Mouse (Mus musculus) limb, embryonic 14.5 days (tissue): ENCODE results near the gene Prnd. TPM values are rescaled to one million over a fixed set of nuclear protein-coding genes. Genes with fewer than 3 reads are reported as not detected.

Experiments used
- ATAC-seq: fragments of 200-750 bp; cut with Nextera tagmentation; 2 replicates; pipeline ENCODE4 v1.8.0; 2017; ENCODE audit warnings: low read depth, moderate number of reproducible peaks, moderate TSS enrichment; ENCODE audit not compliant: low FRiP score
- DNase-seq: peaks from one replicate; pipeline ENCODE4 v3.0.0-alpha.2; 2015; ENCODE audit warnings: low spot score
- H3K27ac ChIP-seq: fragments of 300-500 bp; sonication (generic); replicated peaks from 2 replicates; pipeline ENCODE4 v1.5.1; 2014; ENCODE audit warnings: low read depth, mild to moderate bottlenecking, low read length, moderate library complexity, mixed read lengths
- H3K27me3 ChIP-seq: fragments of 300-500 bp; sonication (generic); 2 replicates; pipeline ENCODE4 v1.6.1; 2014; ENCODE audit warnings: low read length, mixed read lengths; ENCODE audit not compliant: control insufficient read depth, insufficient read depth
- H3K36me3 ChIP-seq: fragments of 300-500 bp; sonication (generic); 2 replicates; pipeline ENCODE4 v1.6.1; 2014; ENCODE audit warnings: mild to moderate bottlenecking, low read length, moderate library complexity, mixed read lengths; ENCODE audit not compliant: control insufficient read depth, insufficient read depth
- H3K4me1 ChIP-seq: fragments of 300-500 bp; sonication (generic); 2 replicates; pipeline ENCODE4 v1.6.1; 2014; ENCODE audit warnings: antibody characterized with exemption, low read length, mixed read lengths; ENCODE audit not compliant: control insufficient read depth, insufficient read depth
- H3K4me2 ChIP-seq: fragments of 300-500 bp; sonication (generic); replicated peaks from 2 replicates; pipeline ENCODE4 v1.6.1; 2014; ENCODE audit warnings: low read depth, mild to moderate bottlenecking, low read length, moderate library complexity; ENCODE audit not compliant: severe bottlenecking
- H3K4me3 ChIP-seq: fragments of 300-500 bp; sonication (generic); replicated peaks from 2 replicates; pipeline ENCODE4 v1.5.1; 2014; ENCODE audit warnings: low read length
- H3K9ac ChIP-seq: fragments of 300-500 bp; sonication (generic); 2 replicates; pipeline ENCODE4 v1.6.1; 2014; ENCODE audit warnings: mild to moderate bottlenecking, low read depth, low read length, moderate library complexity; ENCODE audit not compliant: severe bottlenecking
- H3K9me3 ChIP-seq: fragments of 300-500 bp; sonication (generic); 2 replicates; pipeline ENCODE4 v1.6.1; 2016; ENCODE audit warnings: low read length; ENCODE audit not compliant: control insufficient read depth
- POLR2A ChIP-seq: fragments of 200-500 bp; IDR thresholded peaks from 2 replicates; pipeline ENCODE4 v1.8.0; 2012; ENCODE audit warnings: inconsistent platforms, mild to moderate bottlenecking, moderate library complexity, borderline replicate concordance; ENCODE audit not compliant: insufficient read depth, insufficient read length; ENCODE audit errors: extremely low read depth
- WGBS: fragments of 180-500 bp; shearing (Covaris S2); extraction: QIAGEN DNeasy Blood & Tissue Kit; methylation state at CpG from one replicate; pipeline ENCODE4 v1.1.7; 2014; 5-methylcytosine and 5-hydroxymethylcytosine counted together
- polyA plus RNA-seq, 2 experiments: library from polyadenylated mRNA; depleted of rRNA in 1 of 2; stranded (reverse) in 1 of 2; unstranded in 1 of 2; fragments of >200 nt; fragmentation: Nextera tagmentation in 1 of 2; extraction: Ambion mirVana in 1 of 2; gene quantifications; 2 replicates each; pipeline versions ENCODE4 v1.2.1 to v1.2.3; 2012 to 2014

Gene Prnd
- polyA plus RNA-seq, 2 experiments: 41.2 to 50.5 TPM

- H3K27me3 ChIP-seq: no peaks in the 10 kb centered on the region
- H3K4me2 ChIP-seq: no peak overlapping the region
- ATAC-seq (no peak), DNase-seq (no peak)
- TF ChIP-seq POLR2A: no peak
- H3K36me3 ChIP-seq: no peaks in the 10 kb centered on the region
- no peak overlapping the region for H3K4me3 ChIP-seq
- H3K4me1 ChIP-seq: peaks cover 11% of the 10 kb centered on the region
- 39% methylated on average over 5 of the region's 5 CpGs for WGBS
- no peaks in the 10 kb centered on the region for H3K9me3 ChIP-seq
- H3K27ac ChIP-seq: no peak overlapping the region
- H3K9ac ChIP-seq: no peak overlapping the region
These were observed 46.7 kb downstream of the Prnd start for GRCm38 (mm10) chr2:131997356-131997755.

- Histone ChIP-seq H3K9me3 (no peaks in the 10 kb centered on the region), H3K36me3 (no peaks in the 10 kb centered on the region), H3K27ac (no peak overlapping the region), H3K27me3 (no peaks in the 10 kb centered on the region), H3K9ac (no peak overlapping the region), H3K4me2 (no peak overlapping the region), H3K4me1 (peaks cover 28% of the 10 kb centered on the region), H3K4me3 (no peak overlapping the region)
- DNase-seq: no peak
- ATAC-seq: no peak
- 43% methylated on average over 13 of the region's 13 CpGs for WGBS
- TF ChIP-seq POLR2A: no peak
These were observed 51.2 kb downstream of the Prnd start for GRCm38 (mm10) chr2:132001696-132002334.

- DNase-seq (no peak), ATAC-seq (no peak)
- 74% methylated on average over 5 of the region's 5 CpGs for WGBS
- Histone ChIP-seq H3K9me3 (no peaks in the 10 kb centered on the region), H3K4me1 (peaks cover 40% of the 10 kb centered on the region), H3K36me3 (no peaks in the 10 kb centered on the region), H3K9ac (no peak overlapping the region), H3K27ac (no peak overlapping the region), H3K27me3 (no peaks in the 10 kb centered on the region), H3K4me3 (no peak overlapping the region), H3K4me2 (no peak overlapping the region)
- TF ChIP-seq POLR2A: no peak
These were observed 53.3 kb downstream of the Prnd start for GRCm38 (mm10) chr2:132003916-132004315.

GRCm38 (mm10) chr2:132004495-132005136, 54.0 kb downstream of the Prnd start:
- H3K4me3 ChIP-seq: no peak overlapping the region
- no peaks in the 10 kb centered on the region for H3K9me3 ChIP-seq
- H3K9ac ChIP-seq: no peak overlapping the region
- TF ChIP-seq POLR2A: no peak
- no peaks in the 10 kb centered on the region for H3K36me3 ChIP-seq
- 65% methylated on average over 9 of the region's 9 CpGs for WGBS
- no peaks in the 10 kb centered on the region for H3K27me3 ChIP-seq
- DNase-seq (no peak), ATAC-seq (no peak)
- no peak overlapping the region for H3K27ac ChIP-seq
- H3K4me2 ChIP-seq: no peak overlapping the region
- H3K4me1 ChIP-seq: peaks cover 40% of the 10 kb centered on the region

GRCm38 (mm10) chr2:132005445-132005844, 54.8 kb downstream of the Prnd start:
- Histone ChIP-seq H3K27me3 (no peaks in the 10 kb centered on the region), H3K36me3 (no peaks in the 10 kb centered on the region), H3K9me3 (no peaks in the 10 kb centered on the region), H3K4me1 (peaks cover 40% of the 10 kb centered on the region), H3K4me2 (no peak overlapping the region), H3K4me3 (no peak overlapping the region), H3K9ac (no peak overlapping the region), H3K27ac (peak overlapping the region; percentile 55)
- ATAC-seq (no peak), DNase-seq (no peak)
- 71% methylated on average over 4 of the region's 4 CpGs for WGBS
- TF ChIP-seq POLR2A: no peak

Other genes starting within 250 kb of the Prnd start
- gene Erv3, start 91.1 kb upstream of the Prnd start, polyA plus RNA-seq (2012; rRNA removed): 0.04 and 0.25 TPM in 2 replicates
- not detected in 2 replicates for gene Erv3, start 91.1 kb upstream of the Prnd start, polyA plus RNA-seq (2014; fragmentation: Nextera tagmentation; extraction: Ambion mirVana)
- gene Prnp, start 40.9 kb upstream of the Prnd start, polyA plus RNA-seq (2012; rRNA removed): 38.4 and 39.1 TPM in 2 replicates
- 36.1 and 43.1 TPM in 2 replicates for gene Prnp, start 40.9 kb upstream of the Prnd start, polyA plus RNA-seq (2014; fragmentation: Nextera tagmentation; extraction: Ambion mirVana)
- 0.12 TPM in 1 of 2 replicates, not detected in the other for gene Prn, start 40.9 kb upstream of the Prnd start, polyA plus RNA-seq (2012; rRNA removed)
- gene Prn, start 40.9 kb upstream of the Prnd start, polyA plus RNA-seq (2014; fragmentation: Nextera tagmentation; extraction: Ambion mirVana): not detected in 2 replicates
- gene Rassf2, start 79.4 kb downstream of the Prnd start, polyA plus RNA-seq (2012; rRNA removed): 12.6 and 13.2 TPM in 2 replicates
- gene Rassf2, start 79.4 kb downstream of the Prnd start, polyA plus RNA-seq (2014; fragmentation: Nextera tagmentation; extraction: Ambion mirVana): 14.6 and 15.1 TPM in 2 replicates
- 17.6 and 22.7 TPM in 2 replicates for gene Slc23a2, start 194.2 kb downstream of the Prnd start, polyA plus RNA-seq (2012; rRNA removed)
- 15.6 and 19.9 TPM in 2 replicates for gene Slc23a2, start 194.2 kb downstream of the Prnd start, polyA plus RNA-seq (2014; fragmentation: Nextera tagmentation; extraction: Ambion mirVana)